Mouse (Mus musculus): ENCODE data around the gene C2. TPM values are rescaled to one million over a fixed set of nuclear protein-coding genes. Genes with fewer than 3 reads are reported as not detected.

Gene C2
- 1 to 10 TPM in 1 of 2 experiments, under 1 TPM in 1; 0.22 to 1.6 TPM for total RNA-seq (2023)

DNA sequence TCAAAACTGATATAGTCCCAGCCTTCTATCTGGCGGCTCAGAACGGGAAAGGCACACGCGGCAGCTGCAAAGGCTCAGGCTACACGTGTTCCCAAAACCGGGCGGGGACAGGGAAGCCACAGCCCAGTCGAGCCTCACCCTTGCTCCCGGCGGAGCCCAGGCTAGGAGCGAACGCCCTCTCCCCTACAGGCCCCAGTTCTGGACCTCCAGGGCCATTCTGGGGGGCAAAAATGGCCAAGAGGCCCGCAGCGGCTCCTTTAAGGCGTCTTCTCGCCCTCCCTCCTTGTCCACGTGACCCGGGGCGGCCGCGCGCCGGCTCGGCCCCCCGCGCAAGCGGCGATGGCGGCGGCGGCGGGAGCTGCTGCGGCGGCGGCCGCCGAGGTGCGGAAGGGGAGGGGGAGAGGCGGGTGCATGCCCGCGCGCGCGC, at the start of gene C2, which contains the start of gene Ehmt2:
C2 (minus strand) TSS at position 106 of the 427 bp plus-strand sequence.
Ehmt2 (plus strand) TSS at position 310 of the 427 bp plus-strand sequence.

DNA sequence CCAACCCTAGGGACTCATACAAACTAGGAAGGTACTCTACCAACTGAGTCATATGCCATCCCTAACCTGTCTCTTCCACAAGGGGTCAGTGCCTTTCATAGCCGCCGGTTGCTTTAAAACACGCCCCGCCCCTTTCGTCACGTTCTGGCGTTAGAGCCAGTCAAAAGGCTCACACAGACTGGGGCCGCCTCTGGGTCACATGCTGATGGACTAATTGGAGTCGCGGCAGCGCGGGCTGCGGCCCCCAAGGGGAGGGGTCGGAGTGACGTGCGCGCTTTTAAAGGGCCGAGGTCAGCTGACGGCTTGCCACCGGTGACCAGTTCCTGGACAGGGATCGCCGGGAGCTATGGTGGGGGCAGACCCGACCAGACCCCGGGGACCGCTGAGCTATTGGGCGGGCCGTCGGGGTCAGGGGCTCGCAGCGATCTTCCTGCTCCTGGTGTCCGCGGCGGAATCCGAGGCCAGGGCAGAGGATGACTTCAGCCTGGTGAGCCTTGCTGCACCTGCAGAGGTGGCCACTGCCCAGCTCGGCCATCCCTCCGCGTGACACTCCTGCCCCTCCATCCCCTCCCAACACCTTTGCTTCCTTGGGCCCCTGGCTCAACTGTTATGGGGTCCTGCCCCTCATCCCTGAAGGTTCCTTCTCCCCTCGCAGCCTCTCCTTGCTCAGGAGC, 33.1 kb upstream of the C2 start, which contains the start of gene Neu1:
Neu1 (plus strand) TSS at position 193 of the 674 bp plus-strand sequence.

DNA sequence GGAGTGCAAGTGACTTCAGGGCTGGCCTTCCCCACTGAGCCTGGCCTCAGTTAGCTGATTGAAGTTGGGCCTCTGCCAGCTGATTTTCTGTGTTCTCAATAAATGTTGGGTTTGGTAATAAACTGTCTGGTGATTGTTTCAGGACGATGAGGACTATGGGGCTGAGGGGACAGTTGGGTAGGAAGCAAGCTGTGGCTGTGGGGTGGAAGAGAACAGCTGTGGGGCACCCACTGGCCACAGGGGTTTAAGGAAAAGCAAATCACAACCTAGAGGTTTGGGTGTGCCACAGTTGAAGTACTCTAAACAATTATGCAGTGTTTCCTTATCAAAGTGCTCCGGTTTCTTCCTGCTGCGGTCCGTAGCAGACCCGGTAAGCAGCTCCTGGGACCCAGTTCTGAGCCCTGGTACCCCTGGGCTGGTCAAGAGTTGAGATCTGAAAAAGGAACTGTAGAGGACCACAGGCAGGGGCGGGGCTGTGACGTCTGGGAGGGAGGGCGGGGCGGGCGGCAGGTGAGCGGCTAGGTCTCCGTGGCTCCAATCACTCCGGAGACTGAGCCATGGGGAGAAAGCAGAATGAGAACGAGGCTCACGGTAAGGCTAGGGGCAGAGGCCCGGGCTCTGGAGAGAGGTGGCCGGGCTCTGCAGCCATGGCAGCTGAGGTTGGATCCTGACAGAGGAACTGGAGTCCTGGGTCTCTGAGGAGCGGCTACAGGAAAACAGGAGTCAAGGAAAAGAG, 16.0 kb upstream of the C2 start, which contains the start of gene Slc44a4:
Slc44a4 (plus strand) TSS at position 537 of the 736 bp plus-strand sequence.

DNA sequence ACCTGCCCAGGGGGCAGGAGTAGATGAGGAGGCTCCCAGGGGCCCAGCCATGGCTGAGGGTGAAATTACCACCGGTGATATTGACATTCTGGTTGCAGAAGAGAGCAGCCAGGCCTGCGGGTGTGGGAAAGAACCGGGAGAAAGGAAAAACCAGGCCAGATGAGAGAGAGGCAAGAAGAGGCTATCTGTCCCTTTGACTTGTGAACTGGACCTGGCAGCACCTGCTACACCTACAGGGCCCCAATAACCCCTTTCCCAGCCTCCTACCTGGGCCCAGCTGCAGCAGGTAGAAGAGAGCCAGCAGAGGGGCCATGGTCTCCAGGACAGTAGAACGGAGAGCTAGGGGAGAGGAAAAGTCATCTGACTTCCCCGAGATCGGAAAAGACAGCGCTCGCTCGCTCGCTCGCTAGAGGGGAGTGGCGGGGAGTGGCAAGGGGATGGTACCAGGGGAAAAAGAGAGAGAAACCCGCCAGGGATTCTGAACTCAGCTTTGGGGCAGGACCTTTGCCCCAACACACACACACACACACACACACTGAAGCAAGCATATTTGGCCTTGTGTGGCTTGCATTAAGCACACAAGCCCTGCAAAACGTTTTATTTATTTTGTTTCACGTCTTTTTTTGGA, 16.3 kb downstream of the C2 start, which contains the start of gene Gm20547:
Gm20547 (minus strand) TSS at position 360 of the 628 bp plus-strand sequence.

DNA sequence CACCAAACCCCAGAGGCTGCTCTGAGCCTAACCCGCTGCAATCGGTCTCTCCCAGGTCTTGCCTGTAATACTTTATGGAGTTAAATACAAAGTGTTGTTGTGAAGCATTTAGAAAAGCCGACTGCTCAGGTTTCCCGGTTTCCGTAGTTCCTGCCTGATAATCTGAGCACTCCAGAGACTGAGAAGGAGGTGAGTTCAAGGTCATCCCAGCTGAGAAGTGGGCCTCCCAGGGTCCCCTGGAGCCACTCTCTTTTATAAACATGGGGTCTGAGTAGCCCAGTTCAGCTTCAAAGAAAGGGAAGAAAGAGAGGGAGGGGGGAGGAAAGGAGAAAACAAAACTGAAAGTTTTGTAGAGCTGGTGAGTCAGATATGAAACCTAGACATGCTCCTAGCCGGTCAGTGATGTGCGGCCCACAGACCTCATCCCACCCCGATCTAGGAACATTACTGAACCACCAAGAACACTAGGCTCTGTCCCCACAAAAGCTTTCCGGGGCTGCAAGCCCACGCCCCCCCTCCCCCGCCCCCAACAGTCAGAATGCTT, 18.7 kb downstream of the C2 start, which contains the start of gene Zbtb12:
Zbtb12 (plus strand) TSS at position 148 of the 544 bp plus-strand sequence.

DNA sequence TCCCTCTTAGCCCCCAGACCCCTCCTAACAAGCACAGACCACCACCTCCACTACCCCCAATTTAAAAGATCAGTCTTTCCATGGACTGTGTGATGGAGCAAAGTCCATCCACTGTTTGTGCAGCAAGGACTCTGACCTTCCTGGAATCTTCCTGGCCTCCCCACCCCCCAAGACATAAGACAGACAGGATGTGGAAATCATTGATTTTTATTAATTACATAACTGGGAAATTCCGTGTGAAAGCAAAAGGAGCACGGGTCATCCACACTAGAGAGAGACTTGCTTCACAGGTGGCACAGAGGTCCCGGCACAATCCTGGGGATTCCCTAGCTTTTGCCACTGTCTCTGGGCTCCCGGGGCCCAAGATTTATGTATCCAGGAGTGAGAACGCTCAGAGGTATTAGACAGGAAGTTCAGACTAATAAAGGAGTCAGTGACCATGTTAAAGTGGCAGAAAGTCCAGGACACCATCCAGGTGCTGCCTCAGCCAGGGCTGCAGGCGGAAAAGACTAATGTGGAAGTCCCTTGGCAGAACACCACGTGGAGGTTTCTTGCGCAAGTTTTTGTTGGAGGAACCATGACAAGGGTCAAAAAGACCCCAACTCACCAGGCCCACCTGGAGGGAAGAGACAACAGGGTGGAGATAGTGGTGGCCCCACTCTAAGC, 35.5 kb downstream of the C2 start, which contains the start of gene Cfb:
Cfb (minus strand) TSS at position 103 of the 666 bp plus-strand sequence.

DNA sequence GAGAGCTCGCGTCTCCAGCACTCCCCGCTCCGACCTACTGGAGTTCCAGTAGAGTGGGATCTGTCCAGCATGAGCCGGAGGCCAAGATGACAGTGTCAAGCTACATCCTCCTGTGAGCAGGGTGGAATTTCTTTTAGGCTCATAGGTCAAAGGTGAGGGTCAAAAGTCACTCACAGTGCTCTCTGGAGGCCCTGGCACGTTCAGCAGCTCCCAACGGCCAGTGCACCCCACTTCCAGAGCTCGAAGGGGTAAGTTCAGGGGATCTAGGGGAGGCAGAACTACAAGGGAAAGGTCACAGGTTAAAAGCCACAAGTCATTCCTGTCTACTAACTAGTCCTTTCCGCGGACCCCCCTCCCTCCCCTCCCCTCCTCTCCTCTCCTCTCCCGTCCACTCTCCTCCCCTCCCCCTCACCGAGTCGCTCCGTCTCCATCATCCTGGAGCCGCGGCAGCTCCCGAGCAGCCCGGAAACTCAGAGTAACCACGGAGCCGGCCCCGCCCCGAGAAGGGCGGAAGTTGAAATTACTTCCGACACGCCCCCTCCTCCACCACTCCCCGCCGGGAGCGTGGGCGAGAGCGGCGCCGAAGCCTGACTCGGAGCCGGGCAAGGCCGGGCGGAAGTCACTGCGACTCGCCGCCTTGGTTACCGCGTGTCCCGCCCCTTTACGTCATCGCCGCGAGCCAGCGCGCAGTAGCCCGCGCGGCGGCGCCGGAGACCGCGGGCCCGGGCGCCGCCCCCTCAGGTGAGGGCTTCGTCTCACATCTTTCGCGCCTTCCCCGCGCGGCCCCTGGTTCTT, 48.1 kb downstream of the C2 start, which contains the start of the genes Skiv2l and Nelfe:
Skiv2l (minus strand) TSS at position 489 of the 795 bp plus-strand sequence.
Nelfe (plus strand) TSS at position 670 of the 795 bp plus-strand sequence.

DNA sequence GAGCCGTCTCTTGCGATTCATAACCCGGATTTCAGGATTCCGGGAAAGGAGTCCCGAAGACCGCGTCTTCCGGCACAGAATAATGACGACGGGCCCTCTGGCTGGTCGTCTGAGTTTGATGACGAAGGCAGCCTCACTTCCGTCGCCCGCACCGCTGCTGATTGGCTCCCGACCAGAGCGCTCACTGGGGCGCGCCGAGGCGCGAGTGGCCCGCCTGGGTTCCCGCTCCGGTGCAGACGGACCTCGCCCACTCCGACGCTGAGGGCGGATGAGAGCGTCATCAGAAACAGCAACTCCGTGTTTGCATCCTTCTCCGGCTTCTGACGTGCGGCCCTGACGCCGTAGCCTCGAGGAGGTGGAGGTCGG, 61.2 kb downstream of the C2 start, which contains the start of the genes Stk19 and Dxo:
Stk19 (minus strand) TSS at position 90 of the 366 bp plus-strand sequence.
Dxo (plus strand) TSS at position 164 of the 366 bp plus-strand sequence.

Other genes starting within 250 kb of the C2 start
- under 1 TPM in 1 of 2 experiments, not detected in 1; 0.07 TPM for gene Tnxb, start 227.7 kb downstream of the C2 start, total RNA-seq (2023)
- 1 to 10 TPM in 1 of 2 experiments, under 1 TPM in 1; 0.38 to 1.2 TPM for gene C4b, start 154.4 kb downstream of the C2 start, total RNA-seq (2023)
- not detected for gene Cyp21a1, start 93.7 kb downstream of the C2 start, total RNA-seq (2023)
- 10 to 100 TPM; 39.4 to 40.7 TPM for gene Stk19, start 61.3 kb downstream of the C2 start, total RNA-seq (2023)
- gene Dxo, start 61.2 kb downstream of the C2 start, total RNA-seq (2023): 10 to 100 TPM; 46.2 to 53.2 TPM
- 10 to 100 TPM; 83.2 to 91.6 TPM for gene Skiv2l, start 48.1 kb downstream of the C2 start, total RNA-seq (2023)
- gene Nelfe, start 47.9 kb downstream of the C2 start, total RNA-seq (2023): 10 to 100 TPM; 24.1 to 27.8 TPM
- gene Cfb, start 35.7 kb downstream of the C2 start, total RNA-seq (2023): under 1 TPM; 0.64 to 0.73 TPM
- 1 to 10 TPM; 2.7 to 2.8 TPM for gene Zbtb12, start 18.8 kb downstream of the C2 start, total RNA-seq (2023)
- not detected for gene Gm20547, start 16.2 kb downstream of the C2 start, total RNA-seq (2023)
- gene Ehmt2, start 204 bp upstream of the C2 start, total RNA-seq (2023): 10 to 100 TPM; 58.0 to 71.6 TPM
- under 1 TPM in 1 of 2 experiments, not detected in 1; 0.24 TPM for gene Slc44a4, start 16.2 kb upstream of the C2 start, total RNA-seq (2023)
- 10 to 100 TPM; 71.5 to 75.3 TPM for gene Neu1, start 33.0 kb upstream of the C2 start, total RNA-seq (2023)
- gene Hspa1b, start 61.0 kb upstream of the C2 start, total RNA-seq (2023): 10 to 100 TPM in 1 of 2 experiments, 1 to 10 TPM in 1; 6.4 to 28.6 TPM
- gene Gm20481, start 71.6 kb upstream of the C2 start, total RNA-seq (2023): not detected
- 10 to 100 TPM; 14.6 to 41.1 TPM for gene Hspa1a, start 73.9 kb upstream of the C2 start, total RNA-seq (2023)
- gene Hspa1l, start 74.4 kb upstream of the C2 start, total RNA-seq (2023): not detected
- 10 to 100 TPM; 29.9 to 39.2 TPM for gene Lsm2, start 83.6 kb upstream of the C2 start, total RNA-seq (2023)
- 10 to 100 TPM; 61.3 to 70.3 TPM for gene Vars, start 102.7 kb upstream of the C2 start, total RNA-seq (2023)
- gene Vwa7, start 118.3 kb upstream of the C2 start, total RNA-seq (2023): not detected
- under 1 TPM; 0.82 to 0.84 TPM for gene Sapcd1, start 129.8 kb upstream of the C2 start, total RNA-seq (2023)
- gene Msh5, start 148.5 kb upstream of the C2 start, total RNA-seq (2023): 1 to 10 TPM; 6.7 to 8.8 TPM
- gene Clic1, start 151.7 kb upstream of the C2 start, total RNA-seq (2023): 100 to 1,000 TPM; 271 to 302 TPM
- 1 to 10 TPM; 3.4 to 4.6 TPM for gene Ddah2, start 160.8 kb upstream of the C2 start, total RNA-seq (2023)
- gene Ly6g6c, start 167.1 kb upstream of the C2 start, total RNA-seq (2023): not detected
- under 1 TPM; 0.64 to 0.93 TPM for gene Mpig6b, start 167.9 kb upstream of the C2 start, total RNA-seq (2023)
- gene Ly6g6e, start 178.6 kb upstream of the C2 start, total RNA-seq (2023): not detected
- not detected for gene Ly6g6d, start 179.8 kb upstream of the C2 start, total RNA-seq (2023)
- under 1 TPM; 0.31 to 0.55 TPM for gene Ly6g6f, start 187.3 kb upstream of the C2 start, total RNA-seq (2023)
- 10 to 100 TPM; 48.8 to 54.6 TPM for gene Abhd16a, start 191.0 kb upstream of the C2 start, total RNA-seq (2023)
- gene Ly6g5c, start 210.0 kb upstream of the C2 start, total RNA-seq (2023): not detected
- 10 to 100 TPM; 15.2 to 16.0 TPM for gene Ly6g5b, start 217.2 kb upstream of the C2 start, total RNA-seq (2023)
- 10 to 100 TPM; 25.6 to 26.4 TPM for gene Gpank1, start 223.2 kb upstream of the C2 start, total RNA-seq (2023)
- 100 to 1,000 TPM; 171 to 190 TPM for gene Csnk2b, start 223.8 kb upstream of the C2 start, total RNA-seq (2023)
- 10 to 100 TPM; 17.0 to 23.1 TPM for gene D17H6S53E, start 228.1 kb upstream of the C2 start, total RNA-seq (2023)
- gene Apom, start 233.8 kb upstream of the C2 start, total RNA-seq (2023): not detected
- 100 to 1,000 TPM; 245 to 298 TPM for gene Bag6, start 236.9 kb upstream of the C2 start, total RNA-seq (2023)

All from neutrophil, adult 59 days (primary cell).